Mouse (Mus musculus): Measurements from ENCODE around the gene Lrrc46. TPM values are rescaled to one million over a fixed set of nuclear protein-coding genes. Genes with fewer than 3 reads are reported as not detected.

The Lrrc46 gene
- total RNA-seq, 2 experiments from 2014 or later = 1.1 to 1.2 TPM

DNA sequence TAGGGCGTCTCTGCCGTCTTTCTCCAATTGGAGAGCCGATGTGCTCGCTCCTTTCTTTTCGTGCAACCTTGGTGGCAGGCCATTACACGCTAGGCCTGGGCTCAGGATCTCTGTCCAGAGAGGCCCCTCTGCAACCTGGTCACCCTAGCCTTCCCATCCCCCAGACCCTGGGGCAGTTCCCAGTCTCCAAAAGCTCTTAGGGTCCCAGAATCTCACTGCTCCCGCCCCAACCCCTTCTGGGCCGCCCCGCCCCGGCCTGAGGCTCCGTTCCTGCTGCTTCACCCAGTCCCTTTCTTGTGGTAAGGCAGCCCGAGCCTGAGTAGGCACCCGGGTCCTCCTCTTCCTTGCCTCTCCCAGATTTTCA lies 21.9 kb downstream of the Lrrc46 start:
- no peak for DNase-seq (ENCODE audit: low spot score in 2 of 2)
- Histone ChIP-seq H3K4me3 (no peak overlapping the region), H3K27ac (no peak overlapping the region)
- no peak for TF ChIP-seq CTCF (conservative IDR thresholded peaks at IDR 0.05)

DNA sequence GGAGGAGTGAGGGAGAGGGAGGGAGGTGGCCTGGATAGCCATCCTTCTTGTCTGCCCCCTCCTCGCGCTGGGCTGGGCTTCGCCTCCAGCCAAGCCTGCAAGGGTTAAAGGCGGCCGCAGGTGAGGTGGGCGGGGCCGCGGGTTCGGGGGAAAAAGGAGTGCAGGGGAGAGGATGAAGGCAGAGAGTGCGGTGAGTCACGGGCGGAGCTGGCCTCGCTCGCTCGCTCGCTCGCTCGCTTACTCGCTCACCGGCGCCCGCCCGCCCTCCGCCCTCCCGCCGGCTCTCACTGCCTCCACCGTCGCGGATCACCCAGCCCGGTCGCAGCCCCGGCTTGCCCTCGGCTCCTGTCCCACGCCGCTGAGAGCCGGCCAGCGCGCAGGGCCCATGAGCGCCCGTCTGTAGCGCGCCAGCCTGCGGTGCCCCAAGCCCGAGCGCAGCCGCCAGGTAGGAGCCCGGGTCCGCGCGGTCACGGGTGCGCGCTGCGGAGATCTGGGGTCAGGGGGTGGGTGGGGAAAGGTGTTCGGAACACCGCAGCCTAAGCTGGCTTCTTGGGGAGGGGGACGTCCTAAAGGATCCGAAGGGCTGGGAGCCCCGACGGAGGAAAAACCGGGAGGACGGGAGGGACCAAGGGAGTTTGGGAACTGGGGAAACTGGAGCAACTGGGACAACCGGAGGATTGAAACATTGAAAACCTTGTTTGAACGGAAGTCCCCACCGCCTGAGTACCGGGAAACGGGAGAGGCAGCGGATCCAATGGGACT lies 22.4 kb downstream of the Lrrc46 start:
- no peak for TF ChIP-seq CTCF (conservative IDR thresholded peaks at IDR 0.05)
- DNase-seq (ENCODE audit: low spot score in 2 of 2) = no peak

GRCm38 (mm10) chr11:97017696-97018582 lies 23.3 kb downstream of the Lrrc46 start:
- TF ChIP-seq CTCF (conservative IDR thresholded peaks at IDR 0.05) = no peak
- H3K4me3 ChIP-seq = no peak overlapping the region
- H3K27ac ChIP-seq = no peak overlapping the region
- DNase-seq (ENCODE audit: low spot score in 2 of 2) = no peak

More for the DNA sequence above, 22.4 kb downstream of the Lrrc46 start:
- H3K27ac ChIP-seq = no peak overlapping the region
- H3K4me3 ChIP-seq = no peak overlapping the region

GRCm38 (mm10) chr11:97013121-97013670 lies 28.0 kb downstream of the Lrrc46 start, which contains the start of gene Sp6:
Sp6 (plus strand) TSS chr11:97013394.
- no peak within 1 kb of the TSS for H3K4me3 ChIP-seq
- no peak within 1 kb of the TSS for H3K27ac ChIP-seq
- DNase-seq (ENCODE audit: low spot score in 2 of 2) = no peak
- TF ChIP-seq CTCF (conservative IDR thresholded peaks at IDR 0.05) = no peak

- TF ChIP-seq CTCF (conservative IDR thresholded peaks at IDR 0.05) = no peak
- DNase-seq (ENCODE audit: low spot score in 2 of 2) = no peak
These were observed 31.9 kb downstream of the Lrrc46 start for GRCm38 (mm10) chr11:97009198-97009790.

GRCm38 (mm10) chr11:97007093-97007794 lies 34.0 kb downstream of the Lrrc46 start:
- no peak for TF ChIP-seq CTCF (conservative IDR thresholded peaks at IDR 0.05)

More at GRCm38 (mm10) chr11:97009198-97009790, 31.9 kb downstream of the Lrrc46 start:
- Histone ChIP-seq H3K27ac (no peak overlapping the region), H3K4me3 (no peak overlapping the region)

DNA sequence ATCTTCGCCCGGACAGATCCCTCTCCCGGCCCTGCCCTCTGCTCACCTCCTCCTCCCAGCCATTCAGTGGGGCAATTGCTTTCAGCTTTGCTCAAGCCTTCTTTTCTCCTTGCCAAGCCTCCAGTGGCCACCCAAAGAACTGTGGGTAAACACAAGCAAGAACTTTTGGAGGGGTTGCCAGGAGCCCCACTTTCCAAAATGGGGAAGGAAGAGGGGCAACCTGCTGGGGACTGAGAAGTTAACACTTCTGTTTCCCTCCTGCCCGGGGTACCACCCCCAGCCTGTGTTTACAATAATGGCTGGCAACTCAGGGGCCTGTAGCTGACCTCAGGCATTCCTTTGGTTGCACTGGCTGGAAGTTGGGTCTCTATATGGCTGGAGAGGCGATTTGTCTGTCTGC lies 38.0 kb downstream of the Lrrc46 start:
- no peak overlapping the region for H3K4me3 ChIP-seq
- DNase-seq (ENCODE audit: low spot score in 2 of 2) = no peak
- TF ChIP-seq CTCF (conservative IDR thresholded peaks at IDR 0.05) = peak; percentile 19; the same call in 1 of the 2 replicates
- H3K27ac ChIP-seq = no peak overlapping the region

More at GRCm38 (mm10) chr11:97007093-97007794, 34.0 kb downstream of the Lrrc46 start:
- Histone ChIP-seq H3K4me3 (no peak overlapping the region), H3K27ac (no peak overlapping the region)
- no peak for DNase-seq (ENCODE audit: low spot score in 2 of 2)

GRCm38 (mm10) chr11:96997380-96997956 lies 43.7 kb downstream of the Lrrc46 start:
- peak overlapping the region; percentile 73 for H3K27ac ChIP-seq
- peak overlapping the region; percentile 50 for H3K4me3 ChIP-seq
- DNase-seq (ENCODE audit: low spot score in 2 of 2) = no peak
- TF ChIP-seq CTCF (conservative IDR thresholded peaks at IDR 0.05) = no peak

DNA sequence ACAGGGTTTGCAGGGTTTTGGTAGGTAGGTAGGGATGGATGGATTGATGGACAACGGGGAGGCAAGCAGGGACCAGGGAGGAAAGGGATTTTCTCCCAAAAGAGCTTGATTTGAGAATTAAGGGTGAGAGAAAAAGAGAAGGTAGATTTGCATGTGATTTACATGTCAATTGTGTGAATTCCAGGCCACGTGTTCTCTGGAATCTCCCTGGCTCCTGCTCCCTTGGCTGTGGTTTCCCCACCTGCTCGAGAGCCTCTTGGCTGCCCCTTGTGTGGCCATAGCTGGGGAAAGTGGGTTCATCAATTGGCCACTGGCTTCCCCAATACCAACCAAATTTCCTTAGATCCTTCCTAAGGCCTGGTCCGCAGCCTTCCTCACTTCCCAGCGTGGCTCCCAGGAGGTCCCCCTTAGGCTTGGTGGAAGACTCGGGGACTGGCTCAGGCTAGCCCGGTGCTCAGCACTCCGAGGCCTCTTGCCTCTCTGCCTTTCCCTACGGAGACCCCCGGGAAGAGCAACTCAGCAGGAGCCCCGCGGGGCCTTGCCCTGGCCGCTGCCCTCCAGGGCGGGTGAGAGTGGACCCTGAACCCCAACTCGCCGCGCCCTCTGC lies 44.3 kb downstream of the Lrrc46 start:
- TF ChIP-seq CTCF (conservative IDR thresholded peaks at IDR 0.05) = no peak
- no peak for DNase-seq (ENCODE audit: low spot score in 2 of 2)
- peak overlapping the region; percentile 73 for H3K27ac ChIP-seq
- H3K4me3 ChIP-seq = peak overlapping the region; percentile 50

DNA sequence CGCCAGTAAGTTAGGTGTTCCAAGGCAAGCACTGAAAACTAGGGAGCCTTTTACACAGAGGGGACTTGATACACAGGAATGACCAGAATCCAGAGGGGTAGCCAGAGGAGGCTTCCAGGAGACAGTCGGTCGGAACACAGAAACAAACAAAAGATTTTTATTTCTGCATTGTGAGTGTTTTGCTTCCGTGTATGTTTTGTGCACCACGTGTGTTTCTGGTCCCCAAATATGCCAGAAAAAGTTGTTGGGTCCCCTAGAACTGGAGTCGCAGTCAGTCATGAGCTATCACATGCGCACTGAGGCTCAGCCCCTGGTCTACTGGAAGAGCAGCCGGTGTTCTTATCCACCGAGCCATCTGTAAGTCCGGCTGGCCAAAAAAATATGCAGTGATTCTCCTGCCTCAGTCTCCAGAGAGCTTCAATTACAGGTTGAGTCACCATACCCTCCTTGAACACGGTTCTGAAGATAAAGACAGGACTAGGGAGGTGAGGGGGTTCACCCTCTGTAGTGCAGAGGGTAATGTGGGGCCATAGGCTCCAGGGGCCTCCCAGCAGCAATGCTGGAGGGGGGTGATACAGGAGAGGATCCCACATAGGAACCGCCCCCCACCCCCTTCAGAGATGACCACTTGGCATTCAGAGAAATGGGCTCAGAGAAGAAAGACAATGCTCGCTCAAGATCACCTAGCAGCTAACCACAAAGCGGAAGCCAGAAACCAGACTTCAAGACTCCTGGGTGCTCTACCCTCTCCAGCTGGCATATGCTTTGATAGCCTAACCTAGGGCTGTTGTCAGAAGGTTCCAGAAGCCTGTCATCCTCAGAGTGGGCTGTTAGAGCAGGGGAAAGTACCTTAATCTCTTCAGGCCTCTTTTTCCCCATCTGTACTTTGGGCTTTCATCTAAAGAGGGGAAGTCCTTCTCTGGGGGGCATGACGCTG lies 45.1 kb downstream of the Lrrc46 start:
- Histone ChIP-seq H3K4me3 (no peak overlapping the region), H3K27ac (no peak overlapping the region)
- DNase-seq (ENCODE audit: low spot score in 2 of 2) = no peak
- TF ChIP-seq CTCF (conservative IDR thresholded peaks at IDR 0.05) = no peak
